Comparison of ENCODE assay signal across 8 mouse cellular contexts in genomic region chr2:6192820-6193590, GRCm38 (mm10). TPM values are rescaled to one million over a fixed set of nuclear protein-coding genes. Genes with fewer than 3 reads are reported as not detected.
DNase-seq lines count a peak whose midpoint lies in the region; ATAC-seq and TF ChIP-seq lines count a peak whose summit lies in the region.

No protein-coding gene starts in this region.

- TF ChIP-seq EP300 in liver, embryonic 14.5 days (IDR thresholded peaks at IDR 0.05; ENCODE audit: low read depth): no peak

- H3K9me3 ChIP-seq in ES-E14 (ENCODE audit: control insufficient read depth, insufficient read depth, low read depth, low read length): no peaks in the 10 kb centered on the region
- no peaks in the 10 kb centered on the region for H3K9me3 ChIP-seq in heart, embryonic 16.5 days (replicated peaks; ENCODE audit: control insufficient read depth, low read length)
- H3K9me3 ChIP-seq in kidney, postnatal 0 days (replicated peaks; ENCODE audit: low read length): no peaks in the 10 kb centered on the region
- no peaks in the 10 kb centered on the region for H3K9me3 ChIP-seq in liver, embryonic 14.5 days (ENCODE audit: control insufficient read depth, low read length)
- H3K9me3 ChIP-seq in neural tube, embryonic 12.5 days: no peaks in the 10 kb centered on the region

- no peak overlapping the region for H3K27ac ChIP-seq in ES-E14 (ENCODE audit: insufficient read depth, low read depth, low read length, poor library complexity, severe bottlenecking)
- no peak overlapping the region for H3K27ac ChIP-seq in heart, embryonic 16.5 days (ENCODE audit: low read length)
- H3K27ac ChIP-seq in kidney, postnatal 0 days: no peak overlapping the region
- no peak overlapping the region for H3K27ac ChIP-seq in liver, embryonic 14.5 days
- H3K27ac ChIP-seq in neural tube, embryonic 12.5 days: no peak overlapping the region

- in situ Hi-C loops in ES-E14 (cut with MboI; ENCODE audit: low sequenced_read_pairs in 2 of 2, unreplicated experiment in 2 of 2): no loop called here

- 67% methylated on average over 20 of the region's 20 CpGs for WGBS in heart, embryonic 16.5 days
- 70% methylated on average over 20 of the region's 20 CpGs for WGBS in kidney, postnatal 0 days
- 60% methylated on average over 20 of the region's 20 CpGs for WGBS in liver, embryonic 14.5 days (ENCODE audit: insufficient replicate concordance)
- 77% methylated on average over 20 of the region's 20 CpGs for WGBS in neural tube, embryonic 12.5 days

- H3K36me3 ChIP-seq in ES-E14 (ENCODE audit: control insufficient read depth, insufficient read depth, low read length, poor library complexity, severe bottlenecking): no peaks in the 10 kb centered on the region
- H3K36me3 ChIP-seq in heart, embryonic 16.5 days (ENCODE audit: control insufficient read depth, insufficient read depth): no peaks in the 10 kb centered on the region
- no peaks in the 10 kb centered on the region for H3K36me3 ChIP-seq in kidney, postnatal 0 days (ENCODE audit: insufficient read depth, low read length)
- H3K36me3 ChIP-seq in liver, embryonic 14.5 days (replicated peaks; ENCODE audit: control insufficient read depth, insufficient read depth, low read depth): no peaks in the 10 kb centered on the region
- no peaks in the 10 kb centered on the region for H3K36me3 ChIP-seq in neural tube, embryonic 12.5 days

- ATAC-seq in erythroid progenitor cell, adult 5-6 weeks (replicated peaks; ENCODE audit: low FRiP score, poor library complexity, severe bottlenecking): peak; percentile 65; the same call in 1 of the 2 replicates
- ATAC-seq in heart, embryonic 16.5 days (replicated peaks; ENCODE audit: extremely low read depth, insufficient read depth, low FRiP score): peak; percentile 58
- 0 out of 2 replicates have a peak, but pooled peaks have one; percentile 27 for ATAC-seq in kidney, postnatal 0 days (replicated peaks; ENCODE audit: low FRiP score, low read depth)
- ATAC-seq in liver, embryonic 14.5 days (ENCODE audit: insufficient read depth): no peak
- 0 out of 2 replicates have a peak, but pooled peaks have one; percentile 42 for ATAC-seq in neural tube, embryonic 12.5 days (ENCODE audit: low FRiP score, low read depth)

- no peak for TF ChIP-seq POLR2A in brain, embryonic 14.5 days (IDR thresholded peaks at IDR 0.05; ENCODE audit: borderline replicate concordance, extremely low read depth, insufficient read depth, insufficient read length, poor library complexity, severe bottlenecking)

- DNase-seq in ES-E14 (ENCODE audit: low read depth, low spot score): peak; percentile 55
- DNase-seq in brain, embryonic 14.5 days (ENCODE audit: low read depth): peak; percentile 92
- DNase-seq in kidney, postnatal 0 days (ENCODE audit: low spot score): peak; percentile 91
- DNase-seq in liver, embryonic 14.5 days (ENCODE audit: low read depth in 3 of 3, low spot score in 3 of 3): peak; percentile 24 to 39 (median 28)
- DNase-seq in thymus, postnatal 25 days: peak; percentile 28

- TF ChIP-seq CTCF in brain, embryonic 14.5 days (IDR thresholded peaks at IDR 0.05; ENCODE audit: borderline replicate concordance, extremely low read depth, insufficient read depth, insufficient read length): peak; percentile 75; the same call in 1 of the 2 replicates
- TF ChIP-seq CTCF in kidney, postnatal 0 days (IDR thresholded peaks at IDR 0.05; ENCODE audit: low read depth): peak; percentile 89
- TF ChIP-seq CTCF in liver, embryonic 14.5 days (IDR thresholded peaks at IDR 0.05; ENCODE audit: low read depth): peak; percentile 73

- H3K4me3 ChIP-seq in ES-E14 (ENCODE audit: insufficient read depth in 1 of 2, low read depth in 1 of 2, low read length in 2 of 2, poor library complexity in 1 of 2, severe bottlenecking in 1 of 2): no peak overlapping the region
- H3K4me3 ChIP-seq in heart, embryonic 16.5 days (ENCODE audit: low read length): no peak overlapping the region
- H3K4me3 ChIP-seq in kidney, postnatal 0 days (replicated peaks; ENCODE audit: low read depth, low read length): no peak overlapping the region
- no peak overlapping the region for H3K4me3 ChIP-seq in liver, embryonic 14.5 days (ENCODE audit: insufficient read depth in 1 of 2, low read depth in 2 of 2, low read length in 2 of 2)
- no peak overlapping the region for H3K4me3 ChIP-seq in neural tube, embryonic 12.5 days

- H3K4me2 ChIP-seq in heart, embryonic 16.5 days (ENCODE audit: low read depth, low read length): no peak overlapping the region
- no peak overlapping the region for H3K4me2 ChIP-seq in kidney, postnatal 0 days (ENCODE audit: low read length)
- no peak overlapping the region for H3K4me2 ChIP-seq in liver, embryonic 14.5 days (ENCODE audit: low read depth)
- H3K4me2 ChIP-seq in neural tube, embryonic 12.5 days (replicated peaks): no peak overlapping the region

- H3K27me3 ChIP-seq in heart, embryonic 16.5 days (ENCODE audit: control insufficient read depth, insufficient read depth, low read length): no peaks in the 10 kb centered on the region
- no peaks in the 10 kb centered on the region for H3K27me3 ChIP-seq in kidney, postnatal 0 days (ENCODE audit: insufficient read depth, low read length)
- no peaks in the 10 kb centered on the region for H3K27me3 ChIP-seq in liver, embryonic 14.5 days (ENCODE audit: control insufficient read depth, insufficient read depth, low read length)
- H3K27me3 ChIP-seq in neural tube, embryonic 12.5 days (replicated peaks): no peaks in the 10 kb centered on the region

- H3K9ac ChIP-seq in ES-E14 (ENCODE audit: insufficient read depth, low read depth, low read length, poor library complexity, severe bottlenecking): no peak overlapping the region
- H3K9ac ChIP-seq in heart, embryonic 16.5 days (ENCODE audit: low read length): no peak overlapping the region
- no peak overlapping the region for H3K9ac ChIP-seq in kidney, postnatal 0 days (ENCODE audit: low read depth, low read length)
- H3K9ac ChIP-seq in liver, embryonic 14.5 days (replicated peaks): no peak overlapping the region
- no peak overlapping the region for H3K9ac ChIP-seq in neural tube, embryonic 12.5 days

- no peaks in the 10 kb centered on the region for H3K4me1 ChIP-seq in ES-E14 (ENCODE audit: control insufficient read depth in 2 of 2, insufficient read depth in 2 of 2, low read length in 2 of 2, poor library complexity in 1 of 2)
- no peaks in the 10 kb centered on the region for H3K4me1 ChIP-seq in heart, embryonic 16.5 days (ENCODE audit: control insufficient read depth, insufficient read depth, low read length)
- H3K4me1 ChIP-seq in kidney, postnatal 0 days (replicated peaks; ENCODE audit: insufficient read depth, low read length): peaks cover 5% of the 10 kb centered on the region; the same call in 1 of the 2 replicates
- no peaks in the 10 kb centered on the region for H3K4me1 ChIP-seq in liver, embryonic 14.5 days (replicated peaks; ENCODE audit: control insufficient read depth in 2 of 2, insufficient read depth in 2 of 2, low read length in 1 of 2)
- peaks cover 13% of the 10 kb centered on the region for H3K4me1 ChIP-seq in neural tube, embryonic 12.5 days

TF ChIP-seq in ES-E14, 5 proteins besides CTCF, POLR2A, EP300 and RAD21:
- TF ChIP-seq MAFK (IDR thresholded peaks at IDR 0.05; ENCODE audit: insufficient read depth, low read depth, low read length) (no peak), ZC3H11A (IDR thresholded peaks at IDR 0.05; ENCODE audit: borderline replicate concordance, low read depth, low read length) (peak; percentile 93; the same call in 1 of the 2 replicates)

RNA-seq across cellular contexts. Expression of gene Echdc3, which starts 19.8 kb away (rescaled TPM):
- total RNA-seq in ES-E14 (2012; rRNA removed): 2.0 and 2.2 TPM in 2 replicates
- polyA plus RNA-seq in brain, embryonic 14.5 days (2012; rRNA removed): 1.0 and 1.2 TPM in 2 replicates
- not detected in 2 replicates for total RNA-seq in erythroid progenitor cell, adult 5-6 weeks (2015; ENCODE audit: low replicate concordance)
- total RNA-seq in erythroid progenitor cell, adult 5-6 weeks (2017; ENCODE audit: low replicate concordance): not detected in 2 replicates
- 11.3 and 11.8 TPM in 2 replicates for polyA plus RNA-seq in heart, embryonic 16.5 days (2015; fragmentation: Nextera tagmentation; extraction: Ambion mirVana)
- 15.1 and 16.0 TPM in 2 replicates for polyA plus RNA-seq in kidney, postnatal 0 days (2015; fragmentation: Nextera tagmentation; extraction: Ambion mirVana)
- 7.3 and 8.7 TPM in 2 replicates for polyA plus RNA-seq in liver, embryonic 14.5 days (2012; rRNA removed)
- 8.8 and 11.4 TPM in 2 replicates for polyA plus RNA-seq in liver, embryonic 14.5 days (2014; fragmentation: Nextera tagmentation; extraction: Ambion mirVana)
- 1.5 and 1.9 TPM in 2 replicates for polyA plus RNA-seq in neural tube, embryonic 12.5 days (2016; fragmentation: Nextera tagmentation; extraction: Ambion mirVana)

Comparison
In these comparisons a context has a peak if more than half of its experiments do, and no peak if none do; other contexts are left out.
1. DNase-seq: peak in every context shown above with its lines; median percentile 92 in brain, embryonic 14.5 days; 91 in kidney, postnatal 0 days; 55 in ES-E14; 28 in liver, embryonic 14.5 days; 28 in thymus, postnatal 25 days.